Mouse (Mus musculus) kidney, adult 8-10 months (tissue): ENCODE results near the gene Kif13a.
A peak's percentile ranks its signal among the peaks of the same experiment; 100 is the strongest.

Experiments used
- DNase-seq, 2 experiments: peaks; one replicate each; pipeline ENCODE4 v3.0.0; 2022

Kif13a gene

GRCm38 (mm10) chr13:46832956-46833355, 96.7 kb downstream of the Kif13a start:
- peak in 1 of 2 experiments; percentile 19 for DNase-seq

- DNase-seq = no peak
These were observed 106.4 kb downstream of the Kif13a start for GRCm38 (mm10) chr13:46823271-46823670.

- DNase-seq = no peak
These were observed 107.5 kb downstream of the Kif13a start for GRCm38 (mm10) chr13:46822200-46822599.

- no peak for DNase-seq
These were observed 109.9 kb downstream of the Kif13a start for GRCm38 (mm10) chr13:46819729-46820223.

- DNase-seq = no peak
These were observed 110.4 kb downstream of the Kif13a start for GRCm38 (mm10) chr13:46819202-46819728.

- peak; percentile 57 to 83 for DNase-seq
These were observed 111.3 kb downstream of the Kif13a start for GRCm38 (mm10) chr13:46818374-46818773.

GRCm38 (mm10) chr13:46812648-46813184, 117.0 kb downstream of the Kif13a start:
- no peak for DNase-seq

- DNase-seq = no peak
These were observed 118.0 kb downstream of the Kif13a start for GRCm38 (mm10) chr13:46811696-46812095.

- DNase-seq = no peak
These were observed 119.1 kb downstream of the Kif13a start for GRCm38 (mm10) chr13:46810613-46811012.

GRCm38 (mm10) chr13:46810098-46810497, 119.6 kb downstream of the Kif13a start:
- DNase-seq = peak in 1 of 2 experiments; percentile 23

GRCm38 (mm10) chr13:46807901-46808300, 121.8 kb downstream of the Kif13a start:
- DNase-seq = no peak

GRCm38 (mm10) chr13:46801196-46801595, 128.5 kb downstream of the Kif13a start:
- DNase-seq = no peak

GRCm38 (mm10) chr13:46798156-46798555, 131.5 kb downstream of the Kif13a start:
- DNase-seq = peak; percentile 28 to 48

- no peak for DNase-seq
These were observed 133.3 kb downstream of the Kif13a start for GRCm38 (mm10) chr13:46796381-46796780.

- no peak for DNase-seq
These were observed 135.8 kb downstream of the Kif13a start for GRCm38 (mm10) chr13:46793824-46794223.

- peak; percentile 80 to 85 for DNase-seq
These were observed 141.2 kb downstream of the Kif13a start for GRCm38 (mm10) chr13:46788452-46788851.

GRCm38 (mm10) chr13:46786836-46787235, 142.8 kb downstream of the Kif13a start:
- no peak for DNase-seq

- DNase-seq = no peak
These were observed 143.6 kb downstream of the Kif13a start for GRCm38 (mm10) chr13:46786064-46786561.

GRCm38 (mm10) chr13:46780379-46780778, 149.3 kb downstream of the Kif13a start:
- DNase-seq = no peak

GRCm38 (mm10) chr13:46779831-46780230, 149.8 kb downstream of the Kif13a start:
- DNase-seq = no peak

GRCm38 (mm10) chr13:46777461-46777860, 152.2 kb downstream of the Kif13a start:
- DNase-seq = no peak

GRCm38 (mm10) chr13:46776636-46777305, 152.9 kb downstream of the Kif13a start:
- DNase-seq = peak; percentile 41 to 42

GRCm38 (mm10) chr13:46774998-46775397, 154.7 kb downstream of the Kif13a start:
- DNase-seq = no peak

GRCm38 (mm10) chr13:46772581-46772980, 157.1 kb downstream of the Kif13a start:
- DNase-seq = no peak
